Mouse (Mus musculus) cortical plate, adult 2 months (tissue): ENCODE data around the gene Gp5. TPM values are rescaled to one million over a fixed set of nuclear protein-coding genes. Genes with fewer than 3 reads are reported as not detected.
A peak's percentile ranks its signal among the peaks of the same experiment; 100 is the strongest.

ENCODE experiments used
- H3K27ac ChIP-seq: fragments of 200-500 bp; 2 replicates; pipeline ENCODE4 v1.5.1; 2012; ENCODE audit warnings: low read length, control low read depth, inconsistent platforms; ENCODE audit not compliant: insufficient read depth
- H3K4me1 ChIP-seq: fragments of 200-500 bp; 2 replicates; pipeline ENCODE4 v1.6.1; 2011; ENCODE audit warnings: low read length; ENCODE audit not compliant: control insufficient read depth, insufficient read depth
- H3K4me3 ChIP-seq: fragments of 200-500 bp; 2 replicates; pipeline ENCODE4 v1.5.1; 2011; ENCODE audit warnings: mild to moderate bottlenecking, low read length, control low read depth; ENCODE audit not compliant: insufficient read depth
- CTCF ChIP-seq: fragments of 200-500 bp; IDR thresholded peaks from 2 replicates; pipeline ENCODE4 v1.5.1; 2011; ENCODE audit warnings: mild to moderate bottlenecking, control low read depth, low read length; ENCODE audit not compliant: insufficient read depth; ENCODE audit errors: extremely low read depth
- POLR2A ChIP-seq: fragments of 200-500 bp; IDR thresholded peaks from 2 replicates; pipeline ENCODE4 v1.6.1; 2011; ENCODE audit warnings: mild to moderate bottlenecking, low read length, control low read depth; ENCODE audit not compliant: insufficient read depth; ENCODE audit errors: extremely low read depth
- polyA plus RNA-seq: library from polyadenylated mRNA; depleted of rRNA; stranded (reverse); fragments of >200 nt; gene quantifications from 2 replicates; pipeline ENCODE4 v1.2.3, GENCODE M21; 2012

The Gp5 gene
- polyA plus RNA-seq, 1 experiment, result 0.84 TPM

- TF ChIP-seq POLR2A (no peak), CTCF (no peak)
- no peak overlapping the region for H3K27ac ChIP-seq
- no peak overlapping the region for H3K4me3 ChIP-seq
- H3K4me1 ChIP-seq, result no peaks in the 10 kb centered on the region
Measured at GRCm38 (mm10) chr16:30303411-30303810, 7.2 kb downstream of the Gp5 start.

GRCm38 (mm10) chr16:30302686-30303085 lies 7.9 kb downstream of the Gp5 start:
- no peaks in the 10 kb centered on the region for H3K4me1 ChIP-seq
- TF ChIP-seq CTCF, result no peak
- TF ChIP-seq POLR2A, result no peak
- H3K4me3 ChIP-seq, result no peak overlapping the region
- no peak overlapping the region for H3K27ac ChIP-seq

GRCm38 (mm10) chr16:30299711-30300277 lies 10.8 kb downstream of the Gp5 start:
- no peak overlapping the region for H3K27ac ChIP-seq
- TF ChIP-seq CTCF (no peak), POLR2A (no peak)
- H3K4me1 ChIP-seq, result no peaks in the 10 kb centered on the region
- H3K4me3 ChIP-seq, result no peak overlapping the region

GRCm38 (mm10) chr16:30297450-30297849 lies 13.1 kb downstream of the Gp5 start:
- H3K4me1 ChIP-seq, result no peaks in the 10 kb centered on the region
- H3K4me3 ChIP-seq, result no peak overlapping the region
- H3K27ac ChIP-seq, result no peak overlapping the region
- TF ChIP-seq CTCF, result no peak
- no peak for TF ChIP-seq POLR2A

GRCm38 (mm10) chr16:30296601-30297275 lies 13.8 kb downstream of the Gp5 start:
- Histone ChIP-seq H3K4me3 (no peak overlapping the region), H3K4me1 (no peaks in the 10 kb centered on the region), H3K27ac (no peak overlapping the region)
- TF ChIP-seq POLR2A (no peak), CTCF (no peak)

GRCm38 (mm10) chr16:30295106-30295505 lies 15.5 kb downstream of the Gp5 start:
- TF ChIP-seq CTCF (no peak), POLR2A (no peak)
- Histone ChIP-seq H3K27ac (no peak overlapping the region), H3K4me3 (no peak overlapping the region), H3K4me1 (no peaks in the 10 kb centered on the region)

GRCm38 (mm10) chr16:30290436-30290835 lies 20.1 kb downstream of the Gp5 start:
- Histone ChIP-seq H3K27ac (no peak overlapping the region), H3K4me3 (no peak overlapping the region), H3K4me1 (no peaks in the 10 kb centered on the region)
- TF ChIP-seq CTCF, result no peak
- TF ChIP-seq POLR2A, result no peak

GRCm38 (mm10) chr16:30285701-30286100 lies 24.9 kb downstream of the Gp5 start:
- H3K4me1 ChIP-seq, result no peaks in the 10 kb centered on the region; the same call in 1 of the 2 replicates
- TF ChIP-seq POLR2A, result no peak
- no peak for TF ChIP-seq CTCF
- no peak overlapping the region for H3K27ac ChIP-seq
- no peak overlapping the region for H3K4me3 ChIP-seq

- TF ChIP-seq CTCF, result peak; percentile 66
- no peak for TF ChIP-seq POLR2A
- Histone ChIP-seq H3K4me1 (no peaks in the 10 kb centered on the region; the same call in 1 of the 2 replicates), H3K4me3 (no peak overlapping the region)
Measured at GRCm38 (mm10) chr16:30283743-30284337, 26.7 kb downstream of the Gp5 start.

More at GRCm38 (mm10) chr16:30283743-30284337, 26.7 kb downstream of the Gp5 start:
- H3K27ac ChIP-seq, result no peak overlapping the region
